Mouse (Mus musculus): ENCODE measurements at regions not wholly inside any gene's neighbourhood (a gene's known extent, or its start where the extent isn't known, plus 50 kb on each side); places are given as distances from the start of the nearest gene placed in this dataset.

DNA sequence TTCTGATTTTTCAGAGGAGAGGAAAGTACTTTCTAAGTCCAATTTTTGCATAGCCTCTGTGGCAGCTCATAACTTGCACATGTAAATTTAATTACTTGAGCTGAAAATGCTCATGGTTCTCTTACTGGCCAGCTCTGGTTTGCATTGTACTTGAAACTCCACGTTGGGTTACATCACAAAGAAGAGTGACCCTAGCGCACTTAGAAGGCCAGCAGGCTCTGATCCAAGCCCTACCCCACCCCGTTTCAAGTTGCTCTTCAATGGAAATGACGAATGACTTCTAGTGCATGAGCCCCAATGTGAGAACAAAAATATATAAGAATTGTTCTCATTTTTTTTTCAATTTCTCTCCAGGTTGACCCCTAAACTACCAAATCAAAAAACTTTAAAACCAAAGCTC is 454.1 kb upstream of the Gm765 start:
- TF ChIP-seq CTCF (IDR thresholded peaks at IDR 0.05; ENCODE audit: control insufficient read depth, insufficient read depth, insufficient replicate concordance, low read depth, low read length): no peak
- no peak for TF ChIP-seq POLR2A (IDR thresholded peaks at IDR 0.05; ENCODE audit: control insufficient read depth, low read depth, low read length)

Data from testis, adult 2 months (tissue).